Mouse (Mus musculus): ENCODE results near the gene Cmtm4. TPM values are rescaled to one million over a fixed set of nuclear protein-coding genes. Genes with fewer than 3 reads are reported as not detected.

Gene Cmtm4
- total and polyA plus RNA-seq, 3 experiments = 0.05 TPM; not detected in 2

DNA sequence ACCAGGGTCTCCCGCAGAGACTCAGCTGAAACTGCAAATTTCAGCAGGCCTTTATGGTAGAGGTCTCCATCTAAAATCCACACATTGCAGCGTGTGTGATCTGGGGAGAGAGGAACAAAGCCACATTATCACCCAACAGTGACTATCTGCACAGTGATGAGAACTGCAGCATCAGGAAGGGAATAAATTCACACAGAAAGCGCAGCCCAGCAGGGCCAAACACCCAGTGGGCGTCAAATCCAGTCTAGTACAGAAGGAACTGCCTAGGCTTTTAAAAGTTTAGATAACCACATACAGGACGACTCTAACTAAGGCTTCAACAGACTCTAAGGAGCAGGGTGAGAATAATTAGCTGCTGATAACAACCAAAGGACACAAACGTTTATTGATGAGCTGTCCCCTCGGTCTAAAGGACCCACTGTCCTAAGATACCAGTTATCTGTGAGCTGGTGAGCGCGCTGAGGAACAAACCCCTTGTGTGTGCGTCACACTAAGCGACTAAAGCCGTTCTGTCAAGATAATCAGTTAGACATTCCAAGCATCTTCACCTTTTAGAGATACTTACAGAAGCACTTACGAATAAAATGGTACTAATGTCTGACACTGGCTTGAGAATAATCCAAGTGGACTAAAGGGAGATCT lies 42.0 kb upstream of the Cmtm4 start:
- no peak for TF ChIP-seq CTCF (IDR thresholded peaks at IDR 0.05; ENCODE audit: low read depth, low read length)
- no peak for TF ChIP-seq GATA2 (IDR thresholded peaks at IDR 0.05; ENCODE audit: borderline replicate concordance, low read depth, low read length)
- no peak for TF ChIP-seq GATA1 (IDR thresholded peaks at IDR 0.05; ENCODE audit: borderline replicate concordance, low read length)
- TF ChIP-seq POLR2AphosphoS5 (IDR thresholded peaks at IDR 0.05; ENCODE audit: insufficient replicate concordance, low read depth, low read length) = no peak
- TF ChIP-seq TAL1 (conservative IDR thresholded peaks at IDR 0.05; ENCODE audit: low read depth, low read length) = no peak
- Histone ChIP-seq H3K27me3 (ENCODE audit: insufficient read depth, low read length) (no peaks in the 10 kb centered on the region), H3K4me3 (ENCODE audit: low read depth, low read length) (no peak overlapping the region), H3K4me1 (ENCODE audit: insufficient read depth, low read depth, low read length) (peaks cover 36% of the 10 kb centered on the region), H3K9me3 (replicated peaks) (no peaks in the 10 kb centered on the region), H3K36me3 (replicated peaks) (peaks cover 85% of the 10 kb centered on the region)
- DNase-seq (ENCODE audit: low spot score) = no peak
- no peak for ATAC-seq (ENCODE audit: extremely low read depth, insufficient number of reproducible peaks, low FRiP score, poor library complexity, severe bottlenecking)

DNA sequence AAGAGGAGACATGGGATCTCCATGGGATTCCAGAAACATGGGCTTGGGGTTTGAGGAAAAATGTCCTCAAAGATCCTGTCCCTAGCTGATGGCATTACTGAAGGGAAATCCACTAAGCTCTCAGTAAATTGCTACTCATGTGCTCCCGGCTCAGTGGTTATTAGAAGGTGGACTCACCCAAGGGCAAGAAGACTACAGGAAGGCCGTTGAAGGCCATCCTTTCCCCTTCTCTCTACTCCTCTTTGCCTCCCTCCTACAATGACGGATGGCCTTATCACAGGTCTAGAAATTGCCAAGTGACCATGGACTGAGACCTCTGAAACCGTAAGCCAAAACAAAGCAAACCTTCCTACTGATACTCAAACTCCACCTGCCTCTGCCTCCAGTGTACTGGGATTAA lies 41.0 kb upstream of the Cmtm4 start:
- H3K9me3 ChIP-seq (replicated peaks) = no peaks in the 10 kb centered on the region
- no peak for ATAC-seq (ENCODE audit: extremely low read depth, insufficient number of reproducible peaks, low FRiP score, poor library complexity, severe bottlenecking)
- H3K36me3 ChIP-seq (replicated peaks) = peaks cover 94% of the 10 kb centered on the region
- H3K4me1 ChIP-seq (ENCODE audit: insufficient read depth, low read depth, low read length) = peaks cover 28% of the 10 kb centered on the region
- DNase-seq (ENCODE audit: low spot score) = no peak
- no peak overlapping the region for H3K4me3 ChIP-seq (ENCODE audit: low read depth, low read length)
- TF ChIP-seq GATA2 (IDR thresholded peaks at IDR 0.05; ENCODE audit: borderline replicate concordance, low read depth, low read length) (no peak), CTCF (IDR thresholded peaks at IDR 0.05; ENCODE audit: low read depth, low read length) (no peak), GATA1 (IDR thresholded peaks at IDR 0.05; ENCODE audit: borderline replicate concordance, low read length) (no peak), TAL1 (conservative IDR thresholded peaks at IDR 0.05; ENCODE audit: low read depth, low read length) (no peak), POLR2AphosphoS5 (IDR thresholded peaks at IDR 0.05; ENCODE audit: insufficient replicate concordance, low read depth, low read length) (no peak)
- no peaks in the 10 kb centered on the region for H3K27me3 ChIP-seq (ENCODE audit: insufficient read depth, low read length)

DNA sequence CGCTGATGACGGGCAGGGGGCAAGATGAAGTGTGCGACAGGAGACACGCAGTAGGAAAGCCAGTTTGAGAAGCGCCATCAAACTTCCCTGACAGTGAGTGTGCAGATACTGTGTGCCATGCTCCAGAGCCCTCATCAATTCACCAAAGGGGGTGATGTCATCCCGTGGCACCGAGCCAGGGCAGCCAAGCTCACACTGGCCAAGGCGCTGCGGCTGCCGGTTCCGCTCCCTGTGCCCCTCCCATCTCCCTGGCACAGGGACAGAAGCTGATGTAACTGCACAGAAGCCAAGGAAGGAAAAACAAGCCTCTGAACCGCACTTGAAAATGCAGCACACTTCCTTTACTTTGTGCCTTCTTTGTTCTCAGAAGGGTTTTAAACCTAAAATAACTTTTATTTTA lies 40.4 kb upstream of the Cmtm4 start:
- Histone ChIP-seq H3K9me3 (replicated peaks) (no peaks in the 10 kb centered on the region), H3K4me3 (ENCODE audit: low read depth, low read length) (peak overlapping the region; percentile 4; the same call in 1 of the 2 replicates), H3K36me3 (replicated peaks) (peaks cover 95% of the 10 kb centered on the region), H3K4me1 (ENCODE audit: insufficient read depth, low read depth, low read length) (peaks cover 23% of the 10 kb centered on the region), H3K27me3 (ENCODE audit: insufficient read depth, low read length) (no peaks in the 10 kb centered on the region)
- peak; percentile 54 for DNase-seq (ENCODE audit: low spot score)
- no peak for ATAC-seq (ENCODE audit: extremely low read depth, insufficient number of reproducible peaks, low FRiP score, poor library complexity, severe bottlenecking)
- no peak for TF ChIP-seq GATA1 (IDR thresholded peaks at IDR 0.05; ENCODE audit: borderline replicate concordance, low read length)
- no peak for TF ChIP-seq TAL1 (conservative IDR thresholded peaks at IDR 0.05; ENCODE audit: low read depth, low read length)
- no peak for TF ChIP-seq GATA2 (IDR thresholded peaks at IDR 0.05; ENCODE audit: borderline replicate concordance, low read depth, low read length)
- no peak for TF ChIP-seq POLR2AphosphoS5 (IDR thresholded peaks at IDR 0.05; ENCODE audit: insufficient replicate concordance, low read depth, low read length)
- TF ChIP-seq CTCF (IDR thresholded peaks at IDR 0.05; ENCODE audit: low read depth, low read length) = no peak

DNA sequence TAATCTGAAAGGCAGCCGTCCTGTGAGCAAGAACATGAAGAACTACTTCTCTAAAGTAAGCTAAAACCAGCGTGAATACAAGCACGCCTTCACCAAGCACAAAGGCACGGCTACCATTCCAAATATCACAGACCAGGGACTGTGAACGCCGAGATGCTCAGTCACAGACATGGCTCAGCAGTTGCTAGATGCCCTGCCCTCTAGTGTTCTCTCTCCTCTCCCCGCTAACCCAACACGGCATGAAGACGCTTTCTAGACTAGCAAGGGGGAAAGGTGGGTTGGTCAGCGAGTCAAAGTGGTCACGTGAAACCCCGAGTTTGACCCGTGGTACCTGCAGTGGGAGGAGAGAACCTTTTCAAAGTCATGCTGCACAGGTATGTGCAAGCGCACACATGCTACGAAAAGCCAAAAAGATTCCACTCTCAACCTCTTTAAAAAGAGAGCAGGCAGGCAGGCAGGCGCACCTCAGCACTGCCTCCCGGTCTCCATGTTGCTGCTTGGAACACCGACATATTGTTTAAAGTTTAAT lies 39.3 kb upstream of the Cmtm4 start:
- Histone ChIP-seq H3K9me3 (replicated peaks) (no peaks in the 10 kb centered on the region), H3K36me3 (replicated peaks) (peaks cover 95% of the 10 kb centered on the region), H3K4me1 (ENCODE audit: insufficient read depth, low read depth, low read length) (peaks cover 17% of the 10 kb centered on the region), H3K4me3 (ENCODE audit: low read depth, low read length) (no peak overlapping the region), H3K27me3 (ENCODE audit: insufficient read depth, low read length) (no peaks in the 10 kb centered on the region)
- ATAC-seq (ENCODE audit: extremely low read depth, insufficient number of reproducible peaks, low FRiP score, poor library complexity, severe bottlenecking) (no peak), DNase-seq (ENCODE audit: low spot score) (no peak)
- TF ChIP-seq POLR2AphosphoS5 (IDR thresholded peaks at IDR 0.05; ENCODE audit: insufficient replicate concordance, low read depth, low read length) (no peak), GATA2 (IDR thresholded peaks at IDR 0.05; ENCODE audit: borderline replicate concordance, low read depth, low read length) (no peak), TAL1 (conservative IDR thresholded peaks at IDR 0.05; ENCODE audit: low read depth, low read length) (no peak), CTCF (IDR thresholded peaks at IDR 0.05; ENCODE audit: low read depth, low read length) (no peak), GATA1 (IDR thresholded peaks at IDR 0.05; ENCODE audit: borderline replicate concordance, low read length) (no peak)

DNA sequence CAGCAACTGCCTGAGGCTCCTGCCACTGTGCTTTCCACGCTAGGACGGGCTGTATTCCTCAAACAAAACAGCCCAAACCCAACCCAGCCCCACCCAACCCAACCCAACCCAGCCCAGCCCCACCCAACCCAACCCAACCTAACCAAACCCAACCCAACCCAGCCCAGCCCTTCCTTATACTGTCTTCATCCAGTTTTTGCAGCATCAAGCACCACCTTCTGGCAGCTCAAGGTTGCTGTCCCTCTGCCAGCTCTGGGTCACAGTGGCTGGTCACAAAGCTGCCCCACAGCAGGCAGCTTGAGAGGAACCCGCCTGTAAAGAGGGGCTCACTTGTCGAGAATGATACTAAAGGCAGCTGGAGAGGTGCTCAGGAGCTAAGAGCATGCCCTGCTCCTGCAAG lies 38.7 kb upstream of the Cmtm4 start:
- no peak overlapping the region; the same call in 1 of the 2 replicates for H3K4me3 ChIP-seq (ENCODE audit: low read depth, low read length)
- H3K27me3 ChIP-seq (ENCODE audit: insufficient read depth, low read length) = no peaks in the 10 kb centered on the region; the same call in 1 of the 2 replicates
- no peak for ATAC-seq (ENCODE audit: extremely low read depth, insufficient number of reproducible peaks, low FRiP score, poor library complexity, severe bottlenecking)
- DNase-seq (ENCODE audit: low spot score) = no peak
- H3K36me3 ChIP-seq (replicated peaks) = peaks cover 95% of the 10 kb centered on the region
- peaks cover 12% of the 10 kb centered on the region for H3K4me1 ChIP-seq (ENCODE audit: insufficient read depth, low read depth, low read length)
- no peaks in the 10 kb centered on the region for H3K9me3 ChIP-seq (replicated peaks)
- TF ChIP-seq TAL1 (conservative IDR thresholded peaks at IDR 0.05; ENCODE audit: low read depth, low read length) (no peak), CTCF (IDR thresholded peaks at IDR 0.05; ENCODE audit: low read depth, low read length) (no peak), POLR2AphosphoS5 (IDR thresholded peaks at IDR 0.05; ENCODE audit: insufficient replicate concordance, low read depth, low read length) (no peak), GATA1 (IDR thresholded peaks at IDR 0.05; ENCODE audit: borderline replicate concordance, low read length) (no peak), GATA2 (IDR thresholded peaks at IDR 0.05; ENCODE audit: borderline replicate concordance, low read depth, low read length) (no peak)

DNA sequence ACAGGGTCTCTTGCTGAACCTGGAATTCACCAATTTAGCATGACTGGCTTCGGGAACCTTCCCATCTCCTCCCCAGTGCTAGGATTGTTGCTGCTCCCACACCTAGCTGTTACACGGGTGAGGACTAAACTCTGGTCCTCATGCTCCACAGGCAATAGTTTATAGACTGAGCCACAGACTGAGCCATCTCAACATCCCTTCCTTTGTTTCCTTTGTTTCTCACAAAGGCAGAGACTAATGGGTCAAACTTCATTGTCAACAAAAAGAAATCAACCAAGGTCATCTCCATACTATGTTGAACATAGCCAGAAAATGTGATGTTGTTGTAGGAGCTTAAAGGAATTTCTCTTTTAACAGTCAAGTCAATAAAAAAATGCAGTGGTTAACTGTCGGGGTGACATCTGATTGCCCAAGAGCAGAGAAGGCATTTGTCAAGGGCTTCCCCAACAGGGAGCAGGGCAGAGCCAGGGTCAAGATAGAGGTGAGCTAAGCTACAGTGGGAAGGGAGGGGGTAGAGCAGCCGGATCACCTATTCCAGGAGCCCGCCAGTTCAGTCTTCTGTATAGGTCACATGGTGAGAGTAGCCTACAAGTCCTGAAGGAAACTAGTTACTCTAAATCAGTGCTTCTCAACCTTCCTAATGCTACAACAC lies 37.7 kb upstream of the Cmtm4 start:
- Histone ChIP-seq H3K36me3 (replicated peaks) (peaks cover 95% of the 10 kb centered on the region), H3K27me3 (ENCODE audit: insufficient read depth, low read length) (no peaks in the 10 kb centered on the region; the same call in 1 of the 2 replicates), H3K4me1 (ENCODE audit: insufficient read depth, low read depth, low read length) (peaks cover 11% of the 10 kb centered on the region), H3K4me3 (ENCODE audit: low read depth, low read length) (no peak overlapping the region), H3K9me3 (replicated peaks) (no peaks in the 10 kb centered on the region)
- TF ChIP-seq GATA2 (IDR thresholded peaks at IDR 0.05; ENCODE audit: borderline replicate concordance, low read depth, low read length) (no peak), TAL1 (conservative IDR thresholded peaks at IDR 0.05; ENCODE audit: low read depth, low read length) (no peak), POLR2AphosphoS5 (IDR thresholded peaks at IDR 0.05; ENCODE audit: insufficient replicate concordance, low read depth, low read length) (no peak), GATA1 (IDR thresholded peaks at IDR 0.05; ENCODE audit: borderline replicate concordance, low read length) (no peak), CTCF (IDR thresholded peaks at IDR 0.05; ENCODE audit: low read depth, low read length) (no peak)
- ATAC-seq (ENCODE audit: extremely low read depth, insufficient number of reproducible peaks, low FRiP score, poor library complexity, severe bottlenecking) (no peak), DNase-seq (ENCODE audit: low spot score) (no peak)

Data from G1E (cell line).